Mouse (Mus musculus): Measurements from ENCODE around the gene Zfp42. TPM values are rescaled to one million over a fixed set of nuclear protein-coding genes. Genes with fewer than 3 reads are reported as not detected.

Gene Zfp42
- polyA plus RNA-seq, 1 experiment from 2014 or later, result not detected

GRCm38 (mm10) chr8:43283231-43283630 is 23.5 kb downstream of the Zfp42 start:
- H3K36me3 ChIP-seq (ENCODE audit: control insufficient read depth, insufficient read depth, low read length), result no peaks in the 10 kb centered on the region
- H3K4me1 ChIP-seq (ENCODE audit: control insufficient read depth, insufficient read depth, low read depth, low read length), result no peaks in the 10 kb centered on the region
- no peak overlapping the region for H3K4me2 ChIP-seq (ENCODE audit: low read length)
- ATAC-seq, result no peak
- WGBS, result 85% methylated on average over 7 of the region's 7 CpGs
- no peak overlapping the region for H3K4me3 ChIP-seq (ENCODE audit: low read length)
- H3K27me3 ChIP-seq (replicated peaks; ENCODE audit: control insufficient read depth, insufficient read depth, low read length), result no peaks in the 10 kb centered on the region
- H3K9ac ChIP-seq (ENCODE audit: low read depth, low read length), result no peak overlapping the region
- no peak overlapping the region for H3K27ac ChIP-seq (ENCODE audit: low read depth, low read length)
- H3K9me3 ChIP-seq (ENCODE audit: control insufficient read depth, low read length), result no peaks in the 10 kb centered on the region

GRCm38 (mm10) chr8:43278397-43278796 is 28.4 kb downstream of the Zfp42 start:
- no peak for ATAC-seq
- Histone ChIP-seq H3K4me1 (ENCODE audit: control insufficient read depth, insufficient read depth, low read depth, low read length) (no peaks in the 10 kb centered on the region), H3K9ac (ENCODE audit: low read depth, low read length) (no peak overlapping the region), H3K4me3 (ENCODE audit: low read length) (no peak overlapping the region), H3K27me3 (replicated peaks; ENCODE audit: control insufficient read depth, insufficient read depth, low read length) (no peaks in the 10 kb centered on the region), H3K9me3 (ENCODE audit: control insufficient read depth, low read length) (no peaks in the 10 kb centered on the region), H3K4me2 (ENCODE audit: low read length) (no peak overlapping the region), H3K27ac (ENCODE audit: low read depth, low read length) (no peak overlapping the region), H3K36me3 (ENCODE audit: control insufficient read depth, insufficient read depth, low read length) (no peaks in the 10 kb centered on the region)
- 64% methylated on average over 4 of the region's 4 CpGs for WGBS

- WGBS, result 93% methylated on average over 6 of the region's 6 CpGs
- no peak overlapping the region for H3K27ac ChIP-seq (ENCODE audit: low read depth, low read length)
- no peaks in the 10 kb centered on the region for H3K9me3 ChIP-seq (ENCODE audit: control insufficient read depth, low read length)
- ATAC-seq, result no peak
- no peaks in the 10 kb centered on the region for H3K27me3 ChIP-seq (replicated peaks; ENCODE audit: control insufficient read depth, insufficient read depth, low read length)
- no peaks in the 10 kb centered on the region for H3K36me3 ChIP-seq (ENCODE audit: control insufficient read depth, insufficient read depth, low read length)
- H3K4me1 ChIP-seq (ENCODE audit: control insufficient read depth, insufficient read depth, low read depth, low read length), result no peaks in the 10 kb centered on the region
- no peak overlapping the region for H3K9ac ChIP-seq (ENCODE audit: low read depth, low read length)
- H3K4me3 ChIP-seq (ENCODE audit: low read length), result no peak overlapping the region
- no peak overlapping the region for H3K4me2 ChIP-seq (ENCODE audit: low read length)
Measured at GRCm38 (mm10) chr8:43260961-43261360, 45.8 kb downstream of the Zfp42 start.

GRCm38 (mm10) chr8:43257886-43258285 is 48.9 kb downstream of the Zfp42 start:
- 100% methylated on average over 1 of the region's 1 CpGs for WGBS

GRCm38 (mm10) chr8:43255695-43256094 is 51.1 kb downstream of the Zfp42 start:
- no peaks in the 10 kb centered on the region for H3K36me3 ChIP-seq (ENCODE audit: control insufficient read depth, insufficient read depth, low read length)
- H3K4me2 ChIP-seq (ENCODE audit: low read length), result no peak overlapping the region
- H3K9me3 ChIP-seq (ENCODE audit: control insufficient read depth, low read length), result no peaks in the 10 kb centered on the region
- no peak overlapping the region for H3K27ac ChIP-seq (ENCODE audit: low read depth, low read length)
- no peak overlapping the region for H3K4me3 ChIP-seq (ENCODE audit: low read length)
- H3K9ac ChIP-seq (ENCODE audit: low read depth, low read length), result no peak overlapping the region
- H3K4me1 ChIP-seq (ENCODE audit: control insufficient read depth, insufficient read depth, low read depth, low read length), result no peaks in the 10 kb centered on the region
- H3K27me3 ChIP-seq (replicated peaks; ENCODE audit: control insufficient read depth, insufficient read depth, low read length), result no peaks in the 10 kb centered on the region
- 73% methylated on average over 6 of the region's 6 CpGs for WGBS
- ATAC-seq, result no peak

More at GRCm38 (mm10) chr8:43257886-43258285, 48.9 kb downstream of the Zfp42 start:
- no peak overlapping the region for H3K4me3 ChIP-seq (ENCODE audit: low read length)
- H3K4me1 ChIP-seq (ENCODE audit: control insufficient read depth, insufficient read depth, low read depth, low read length), result no peaks in the 10 kb centered on the region
- H3K9me3 ChIP-seq (ENCODE audit: control insufficient read depth, low read length), result no peaks in the 10 kb centered on the region
- H3K4me2 ChIP-seq (ENCODE audit: low read length), result no peak overlapping the region
- no peak overlapping the region for H3K9ac ChIP-seq (ENCODE audit: low read depth, low read length)
- no peak for ATAC-seq
- H3K36me3 ChIP-seq (ENCODE audit: control insufficient read depth, insufficient read depth, low read length), result no peaks in the 10 kb centered on the region
- H3K27ac ChIP-seq (ENCODE audit: low read depth, low read length), result no peak overlapping the region
- no peaks in the 10 kb centered on the region for H3K27me3 ChIP-seq (replicated peaks; ENCODE audit: control insufficient read depth, insufficient read depth, low read length)

- Histone ChIP-seq H3K4me1 (ENCODE audit: control insufficient read depth, insufficient read depth, low read depth, low read length) (no peaks in the 10 kb centered on the region), H3K36me3 (ENCODE audit: control insufficient read depth, insufficient read depth, low read length) (no peaks in the 10 kb centered on the region), H3K9ac (ENCODE audit: low read depth, low read length) (no peak overlapping the region), H3K4me2 (ENCODE audit: low read length) (no peak overlapping the region), H3K27me3 (replicated peaks; ENCODE audit: control insufficient read depth, insufficient read depth, low read length) (no peaks in the 10 kb centered on the region), H3K4me3 (ENCODE audit: low read length) (no peak overlapping the region), H3K9me3 (ENCODE audit: control insufficient read depth, low read length) (no peaks in the 10 kb centered on the region), H3K27ac (ENCODE audit: low read depth, low read length) (no peak overlapping the region)
- ATAC-seq, result no peak
- 82% methylated on average over 6 of the region's 6 CpGs for WGBS
Measured at GRCm38 (mm10) chr8:43251653-43252052, 55.1 kb downstream of the Zfp42 start.

GRCm38 (mm10) chr8:43248707-43249106 is 58.1 kb downstream of the Zfp42 start:
- Histone ChIP-seq H3K4me1 (ENCODE audit: control insufficient read depth, insufficient read depth, low read depth, low read length) (no peaks in the 10 kb centered on the region), H3K4me2 (ENCODE audit: low read length) (no peak overlapping the region), H3K27me3 (replicated peaks; ENCODE audit: control insufficient read depth, insufficient read depth, low read length) (no peaks in the 10 kb centered on the region), H3K4me3 (ENCODE audit: low read length) (no peak overlapping the region), H3K36me3 (ENCODE audit: control insufficient read depth, insufficient read depth, low read length) (no peaks in the 10 kb centered on the region), H3K27ac (ENCODE audit: low read depth, low read length) (no peak overlapping the region), H3K9ac (ENCODE audit: low read depth, low read length) (no peak overlapping the region), H3K9me3 (ENCODE audit: control insufficient read depth, low read length) (no peaks in the 10 kb centered on the region)
- ATAC-seq, result no peak
- 87% methylated on average over 8 of the region's 8 CpGs for WGBS

Other genes with a start within 250 kb of the Zfp42 start
- not detected in 2 replicates for gene Triml1, start 165.5 kb downstream of the Zfp42 start, polyA plus RNA-seq (2015; fragmentation: Nextera tagmentation; extraction: Ambion mirVana)
- not detected in 2 replicates for gene Triml2, start 126.4 kb downstream of the Zfp42 start, polyA plus RNA-seq (2015; fragmentation: Nextera tagmentation; extraction: Ambion mirVana)
- gene Adam26b, start 221.1 kb upstream of the Zfp42 start, polyA plus RNA-seq (2015; fragmentation: Nextera tagmentation; extraction: Ambion mirVana), result not detected in 2 replicates